Mouse (Mus musculus) embryonic fibroblast, embryonic 13.5 days (primary cell): Measurements from ENCODE around the gene Schip1. TPM values are rescaled to one million over a fixed set of nuclear protein-coding genes. Genes with fewer than 3 reads are reported as not detected.

Source experiments
- H3K27ac ChIP-seq: 2 replicates; pipeline ENCODE4 v1.5.1; 2012; ENCODE audit warnings: low read length, control low read depth, inconsistent platforms; ENCODE audit not compliant: insufficient read depth
- H3K4me1 ChIP-seq: 2 replicates; pipeline ENCODE4 v1.6.1; 2011; ENCODE audit warnings: low read length; ENCODE audit not compliant: control insufficient read depth, insufficient read depth
- H3K4me3 ChIP-seq: 2 replicates; pipeline ENCODE4 v1.5.1; 2011; ENCODE audit warnings: mild to moderate bottlenecking, control low read depth, low read length; ENCODE audit not compliant: insufficient read depth
- CTCF ChIP-seq: IDR thresholded peaks from 2 replicates; pipeline ENCODE4 v1.5.1; 2011; ENCODE audit warnings: mild to moderate bottlenecking, control low read depth, low read length, moderate library complexity, borderline replicate concordance; ENCODE audit not compliant: insufficient read depth
- POLR2A ChIP-seq: IDR thresholded peaks from 2 replicates; pipeline ENCODE4 v1.6.1; 2011; ENCODE audit warnings: low read depth, mild to moderate bottlenecking, control low read depth, low read length, moderate library complexity
- polyA plus RNA-seq: library from polyadenylated mRNA; stranded (reverse); fragments of >200 nt; gene quantifications from 2 replicates; pipeline ENCODE4 v1.2.4, GENCODE M21; 2011; ENCODE audit warnings: low read depth; ENCODE audit not compliant: missing spikeins, insufficient read length

The Schip1 gene
- polyA plus RNA-seq, 1 experiment: 47.5 TPM

DNA sequence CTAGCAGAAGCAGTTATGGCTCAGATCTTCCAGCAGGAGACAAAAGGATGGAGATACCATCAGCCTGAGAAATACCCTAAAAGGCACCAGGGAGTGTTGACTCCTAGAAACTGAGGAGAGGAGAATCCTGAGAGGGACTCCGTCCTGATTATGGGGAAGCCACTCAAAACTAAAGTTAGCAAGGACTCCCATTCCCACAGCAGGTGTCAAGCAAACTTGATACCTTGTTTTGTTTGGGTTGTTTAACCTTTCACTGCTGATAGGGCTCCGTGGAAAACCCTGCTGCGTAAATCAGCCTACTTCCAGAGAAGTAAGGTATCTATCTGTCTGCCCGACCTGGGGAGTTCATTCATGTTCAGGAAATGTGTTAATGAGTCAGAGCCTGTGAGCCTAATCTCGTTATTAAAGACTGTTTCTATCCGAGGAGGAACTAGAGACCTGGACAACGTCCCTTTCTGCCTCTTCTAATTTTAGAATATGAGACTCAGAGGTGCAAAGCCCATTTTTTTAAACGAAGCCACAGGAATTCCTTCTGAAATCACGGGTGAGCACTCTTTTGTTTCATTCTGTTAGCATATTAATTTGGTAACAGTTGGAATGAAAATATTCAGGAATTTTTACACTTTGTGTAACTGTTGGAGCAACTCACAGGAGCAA lies 593.1 kb downstream of the Schip1 start:
- Histone ChIP-seq H3K4me1 (no peaks in the 10 kb centered on the region; the same call in 1 of the 2 replicates), H3K27ac (no peak overlapping the region), H3K4me3 (no peak overlapping the region)
- TF ChIP-seq POLR2A (no peak), CTCF (no peak)

- no peaks in the 10 kb centered on the region; the same call in 1 of the 2 replicates for H3K4me1 ChIP-seq
- no peak overlapping the region for H3K4me3 ChIP-seq
- no peak for TF ChIP-seq POLR2A
- TF ChIP-seq CTCF: no peak
- H3K27ac ChIP-seq: no peak overlapping the region
Observed at GRCm38 (mm10) chr3:68659996-68660395, 595.4 kb downstream of the Schip1 start.

GRCm38 (mm10) chr3:68660538-68660937 lies 595.9 kb downstream of the Schip1 start:
- Histone ChIP-seq H3K27ac (no peak overlapping the region), H3K4me3 (no peak overlapping the region), H3K4me1 (no peaks in the 10 kb centered on the region; the same call in 1 of the 2 replicates)
- no peak for TF ChIP-seq POLR2A

- H3K4me3 ChIP-seq: no peak overlapping the region
- H3K4me1 ChIP-seq: no peaks in the 10 kb centered on the region; the same call in 1 of the 2 replicates
- H3K27ac ChIP-seq: no peak overlapping the region
- no peak for TF ChIP-seq CTCF
- no peak for TF ChIP-seq POLR2A
Observed at GRCm38 (mm10) chr3:68662386-68662785, 597.8 kb downstream of the Schip1 start.

DNA sequence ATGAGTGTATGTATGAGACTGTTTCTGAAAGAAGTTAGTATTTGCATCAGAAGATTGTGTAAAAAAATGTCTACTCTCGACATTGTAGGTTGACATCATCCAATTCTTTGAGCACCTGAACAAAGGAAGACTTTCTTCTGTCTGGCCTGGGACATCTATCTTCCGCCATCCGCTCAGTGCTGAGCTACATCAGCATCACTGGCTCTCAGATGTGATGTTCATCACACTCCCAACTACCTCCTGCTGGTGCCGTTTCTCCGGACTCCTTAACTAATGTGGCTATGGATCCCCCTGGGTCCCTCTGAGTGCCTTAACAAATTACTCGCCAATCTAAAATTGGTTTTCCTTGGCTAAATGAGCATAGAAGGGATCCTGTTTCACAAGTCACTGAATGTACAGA lies 599.7 kb downstream of the Schip1 start:
- TF ChIP-seq POLR2A (no peak), CTCF (no peak)
- Histone ChIP-seq H3K4me1 (no peaks in the 10 kb centered on the region), H3K4me3 (no peak overlapping the region), H3K27ac (no peak overlapping the region)

GRCm38 (mm10) chr3:68666377-68666776 lies 601.8 kb downstream of the Schip1 start:
- no peak for TF ChIP-seq CTCF
- TF ChIP-seq POLR2A: no peak
- Histone ChIP-seq H3K4me1 (no peaks in the 10 kb centered on the region), H3K27ac (no peak overlapping the region), H3K4me3 (no peak overlapping the region)

DNA sequence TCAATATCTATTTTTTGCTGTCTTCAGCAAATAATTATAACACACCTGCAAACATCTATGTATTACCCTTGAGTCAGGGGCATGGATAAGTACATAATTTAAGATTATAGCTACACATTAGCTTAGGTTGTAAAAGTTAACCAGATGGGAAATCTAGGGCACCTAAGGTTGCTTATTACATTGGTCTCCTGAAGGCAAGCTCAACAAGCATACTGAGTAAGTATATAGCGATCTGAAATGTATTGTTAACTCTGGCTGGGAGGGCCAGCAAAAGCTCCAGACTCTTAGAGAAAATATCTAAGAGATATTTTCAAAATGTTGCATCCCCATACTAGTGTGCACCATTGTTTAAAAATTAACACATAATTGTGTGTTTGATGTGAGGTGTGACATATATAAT lies 603.2 kb downstream of the Schip1 start:
- H3K4me1 ChIP-seq: no peaks in the 10 kb centered on the region
- no peak for TF ChIP-seq CTCF
- TF ChIP-seq POLR2A: no peak
- H3K27ac ChIP-seq: no peak overlapping the region
- no peak overlapping the region for H3K4me3 ChIP-seq

DNA sequence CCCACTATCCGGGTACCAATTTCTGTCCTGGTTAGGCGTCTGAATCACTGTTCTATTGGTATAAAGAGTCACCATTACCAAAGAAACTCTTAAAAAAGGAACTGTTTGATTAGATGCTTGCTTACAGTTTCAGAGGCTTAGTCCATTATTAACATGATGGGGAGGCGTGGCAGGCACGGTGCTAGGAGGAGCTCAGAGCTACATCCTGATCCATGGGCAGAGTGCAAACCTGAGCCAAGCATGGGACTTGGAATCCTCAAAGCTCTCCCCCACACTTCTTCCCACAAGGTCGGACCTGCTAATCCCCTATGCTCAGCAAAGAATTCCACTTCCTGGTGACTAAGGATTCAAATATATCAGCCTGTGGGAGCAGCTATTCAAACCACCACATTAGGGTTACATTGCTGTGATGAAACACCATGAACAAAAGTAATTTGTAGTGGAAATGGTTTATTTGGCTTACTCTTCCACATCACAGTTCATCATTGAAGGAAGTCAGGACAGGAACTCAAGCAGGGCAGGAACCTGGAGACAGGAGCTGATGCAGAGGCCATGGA lies 604.9 kb downstream of the Schip1 start:
- no peak for TF ChIP-seq CTCF
- Histone ChIP-seq H3K27ac (no peak overlapping the region), H3K4me1 (no peaks in the 10 kb centered on the region), H3K4me3 (no peak overlapping the region)

DNA sequence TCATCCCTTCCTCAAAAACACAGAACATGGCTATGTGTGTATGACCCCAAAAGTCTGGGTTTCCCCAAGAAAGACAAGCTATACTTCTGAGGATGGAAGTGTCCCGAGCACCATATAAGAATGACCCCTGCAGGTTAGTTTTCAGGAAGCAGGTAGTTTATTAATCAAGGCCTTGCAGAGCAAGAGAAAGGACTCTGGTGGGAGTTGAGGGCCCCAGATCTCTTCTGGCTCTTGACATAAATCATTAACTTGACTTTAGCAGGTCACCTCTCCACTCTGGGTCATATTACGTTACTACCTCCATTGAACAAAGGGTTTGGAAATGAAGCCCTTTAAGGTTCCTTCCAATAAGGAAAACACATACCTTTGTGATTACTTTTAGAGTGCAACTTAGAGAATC lies 610.1 kb downstream of the Schip1 start:
- Histone ChIP-seq H3K4me1 (peaks cover 2% of the 10 kb centered on the region; the same call in 1 of the 2 replicates), H3K4me3 (no peak overlapping the region), H3K27ac (no peak overlapping the region)
- TF ChIP-seq POLR2A (no peak), CTCF (no peak)

GRCm38 (mm10) chr3:68675216-68675835 lies 610.7 kb downstream of the Schip1 start:
- H3K4me3 ChIP-seq: no peak overlapping the region
- TF ChIP-seq POLR2A (no peak), CTCF (no peak)
- peaks cover 2% of the 10 kb centered on the region; the same call in 1 of the 2 replicates for H3K4me1 ChIP-seq
- no peak overlapping the region for H3K27ac ChIP-seq

Other genes with a start within 250 kb of the Schip1 start
- gene Iqcj, start 172.6 kb upstream of the Schip1 start, polyA plus RNA-seq: not detected in 2 replicates
- gene Iqschfp, start 172.6 kb upstream of the Schip1 start, polyA plus RNA-seq: not detected in 2 replicates